Mouse (Mus musculus): ENCODE measurements around the gene Gm30302. TPM values are rescaled to one million over a fixed set of nuclear protein-coding genes. Genes with fewer than 3 reads are reported as not detected.
"Not testable (repeated sequence)": the region's sequence is repeated elsewhere in the genome, so short reads cannot be mapped to it uniquely, and the experiment has no call there.

The Gm30302 gene
- polyA plus RNA-seq, 1 experiment from 2014 or later = not detected

- H3K9me3 ChIP-seq (replicated peaks); H3K4me3 ChIP-seq; H3K4me1 ChIP-seq; DNase-seq (ENCODE audit: low spot score); H3K27me3 ChIP-seq (ENCODE audit: low read depth, poor library complexity, severe bottlenecking); H3K36me3 ChIP-seq; H3K27ac ChIP-seq (replicated peaks): not testable (repeated sequence)
Measured at GRCm38 (mm10) chr13:49771536-49771935, 27.3 kb downstream of the Gm30302 start.

- no peak for DNase-seq (ENCODE audit: low spot score)
- 88% methylated on average over 16 of the region's 16 CpGs for WGBS
- H3K36me3 ChIP-seq = no peaks in the 10 kb centered on the region
Measured at GRCm38 (mm10) chr13:49769111-49769510, 29.7 kb downstream of the Gm30302 start.

GRCm38 (mm10) chr13:49768048-49768447, 30.8 kb downstream of the Gm30302 start:
- Histone ChIP-seq H3K4me3 (no peak overlapping the region), H3K36me3 (no peaks in the 10 kb centered on the region), H3K27me3 (ENCODE audit: low read depth, poor library complexity, severe bottlenecking) (no peaks in the 10 kb centered on the region), H3K9me3 (replicated peaks) (no peaks in the 10 kb centered on the region), H3K27ac (replicated peaks) (no peak overlapping the region), H3K4me1 (peaks cover 3% of the 10 kb centered on the region; the same call in 1 of the 2 replicates)
- 92% methylated on average over 2 of the region's 2 CpGs for WGBS
- no peak for DNase-seq (ENCODE audit: low spot score)

More at GRCm38 (mm10) chr13:49769111-49769510, 29.7 kb downstream of the Gm30302 start:
- no peaks in the 10 kb centered on the region for H3K9me3 ChIP-seq (replicated peaks)
- no peaks in the 10 kb centered on the region for H3K27me3 ChIP-seq (ENCODE audit: low read depth, poor library complexity, severe bottlenecking)
- peaks cover 3% of the 10 kb centered on the region; the same call in 1 of the 2 replicates for H3K4me1 ChIP-seq
- no peak overlapping the region for H3K27ac ChIP-seq (replicated peaks)
- H3K4me3 ChIP-seq = no peak overlapping the region

- H3K36me3 ChIP-seq = no peaks in the 10 kb centered on the region
- 73% methylated on average over 9 of the region's 9 CpGs for WGBS
- no peak for DNase-seq (ENCODE audit: low spot score)
- H3K9me3 ChIP-seq (replicated peaks) = no peaks in the 10 kb centered on the region
- H3K27me3 ChIP-seq (ENCODE audit: low read depth, poor library complexity, severe bottlenecking) = no peaks in the 10 kb centered on the region
- H3K4me3 ChIP-seq = no peak overlapping the region
- H3K4me1 ChIP-seq = peaks cover 3% of the 10 kb centered on the region; the same call in 1 of the 2 replicates
- H3K27ac ChIP-seq (replicated peaks) = no peak overlapping the region
Measured at GRCm38 (mm10) chr13:49766269-49766668, 32.5 kb downstream of the Gm30302 start.

GRCm38 (mm10) chr13:49765306-49765705, 33.5 kb downstream of the Gm30302 start:
- no peak for DNase-seq (ENCODE audit: low spot score)

GRCm38 (mm10) chr13:49762208-49762607, 36.6 kb downstream of the Gm30302 start:
- H3K4me1 ChIP-seq = peaks cover 3% of the 10 kb centered on the region; the same call in 1 of the 2 replicates
- no peaks in the 10 kb centered on the region for H3K27me3 ChIP-seq (ENCODE audit: low read depth, poor library complexity, severe bottlenecking)
- no peaks in the 10 kb centered on the region for H3K9me3 ChIP-seq (replicated peaks)
- H3K27ac ChIP-seq (replicated peaks) = no peak overlapping the region
- 90% methylated on average over 14 of the region's 14 CpGs for WGBS
- DNase-seq (ENCODE audit: low spot score) = no peak
- no peak overlapping the region for H3K4me3 ChIP-seq
- no peaks in the 10 kb centered on the region for H3K36me3 ChIP-seq

More at GRCm38 (mm10) chr13:49765306-49765705, 33.5 kb downstream of the Gm30302 start:
- Histone ChIP-seq H3K4me1 (peaks cover 3% of the 10 kb centered on the region; the same call in 1 of the 2 replicates), H3K27ac (replicated peaks) (no peak overlapping the region), H3K36me3 (no peaks in the 10 kb centered on the region), H3K9me3 (replicated peaks) (no peaks in the 10 kb centered on the region), H3K4me3 (no peak overlapping the region), H3K27me3 (ENCODE audit: low read depth, poor library complexity, severe bottlenecking) (no peaks in the 10 kb centered on the region)
- WGBS = 87% methylated on average over 8 of the region's 8 CpGs

- Histone ChIP-seq H3K4me1 (no peaks in the 10 kb centered on the region), H3K4me3 (no peak overlapping the region), H3K36me3 (no peaks in the 10 kb centered on the region), H3K27me3 (ENCODE audit: low read depth, poor library complexity, severe bottlenecking) (no peaks in the 10 kb centered on the region), H3K9me3 (replicated peaks) (no peaks in the 10 kb centered on the region), H3K27ac (replicated peaks) (no peak overlapping the region)
- DNase-seq (ENCODE audit: low spot score) = no peak
- 73% methylated on average over 1 of the region's 1 CpGs for WGBS
Measured at GRCm38 (mm10) chr13:49760675-49761074, 38.1 kb downstream of the Gm30302 start.

GRCm38 (mm10) chr13:49757966-49758365, 40.8 kb downstream of the Gm30302 start:
- Histone ChIP-seq H3K4me1 (no peaks in the 10 kb centered on the region), H3K36me3 (no peaks in the 10 kb centered on the region), H3K27me3 (ENCODE audit: low read depth, poor library complexity, severe bottlenecking) (no peaks in the 10 kb centered on the region), H3K4me3 (no peak overlapping the region), H3K27ac (replicated peaks) (no peak overlapping the region), H3K9me3 (replicated peaks) (no peaks in the 10 kb centered on the region)
- WGBS = 90% methylated on average over 4 of the region's 4 CpGs
- DNase-seq (ENCODE audit: low spot score) = no peak

- Histone ChIP-seq H3K27ac (replicated peaks) (no peak overlapping the region), H3K9me3 (replicated peaks) (no peaks in the 10 kb centered on the region), H3K27me3 (ENCODE audit: low read depth, poor library complexity, severe bottlenecking) (no peaks in the 10 kb centered on the region), H3K4me1 (no peaks in the 10 kb centered on the region), H3K4me3 (no peak overlapping the region), H3K36me3 (no peaks in the 10 kb centered on the region)
- WGBS = 90% methylated on average over 9 of the region's 9 CpGs
- DNase-seq (ENCODE audit: low spot score) = no peak
Measured at GRCm38 (mm10) chr13:49756591-49756990, 42.2 kb downstream of the Gm30302 start.

GRCm38 (mm10) chr13:49741285-49742040, 57.3 kb downstream of the Gm30302 start:
- DNase-seq (ENCODE audit: low spot score) = no peak
- Histone ChIP-seq H3K36me3 (no peaks in the 10 kb centered on the region), H3K27ac (replicated peaks) (no peak overlapping the region), H3K9me3 (replicated peaks) (no peaks in the 10 kb centered on the region), H3K4me1 (no peaks in the 10 kb centered on the region), H3K27me3 (ENCODE audit: low read depth, poor library complexity, severe bottlenecking) (no peaks in the 10 kb centered on the region), H3K4me3 (no peak overlapping the region)
- 93% methylated on average over 16 of the region's 16 CpGs for WGBS

GRCm38 (mm10) chr13:49738011-49738410, 60.8 kb downstream of the Gm30302 start:
- Histone ChIP-seq H3K27me3 (ENCODE audit: low read depth, poor library complexity, severe bottlenecking) (no peaks in the 10 kb centered on the region), H3K4me3 (no peak overlapping the region), H3K4me1 (no peaks in the 10 kb centered on the region), H3K36me3 (peaks cover 30% of the 10 kb centered on the region), H3K27ac (replicated peaks) (no peak overlapping the region), H3K9me3 (replicated peaks) (no peaks in the 10 kb centered on the region)
- DNase-seq (ENCODE audit: low spot score) = no peak
- 94% methylated on average over 2 of the region's 2 CpGs for WGBS

GRCm38 (mm10) chr13:49736430-49736829, 62.4 kb downstream of the Gm30302 start:
- H3K27me3 ChIP-seq (ENCODE audit: low read depth, poor library complexity, severe bottlenecking) = no peaks in the 10 kb centered on the region
- DNase-seq (ENCODE audit: low spot score) = no peak
- H3K4me1 ChIP-seq = no peaks in the 10 kb centered on the region
- H3K9me3 ChIP-seq (replicated peaks) = no peaks in the 10 kb centered on the region
- 91% methylated on average over 2 of the region's 2 CpGs for WGBS
- no peak overlapping the region for H3K27ac ChIP-seq (replicated peaks)
- H3K36me3 ChIP-seq = peaks cover 46% of the 10 kb centered on the region
- H3K4me3 ChIP-seq = no peak overlapping the region
